Mouse (Mus musculus) layer of hippocampus, postnatal 14 days (tissue): ENCODE measurements at regions not wholly inside any gene's neighbourhood (a gene's known extent, or its start where the extent isn't known, plus 50 kb on each side); places are given as distances from the start of the nearest gene placed in this dataset.

Experiments
- DNase-seq, 2 experiments: peaks; one replicate each; pipeline ENCODE4 v3.0.0; 2021 to 2022; ENCODE audit warnings: low spot score in 2 of 2, mixed read lengths in 1 of 2

GRCm38 (mm10) chr7:129910826-129911225, 319.2 kb downstream of the Wdr11 start:
- DNase-seq = no peak

GRCm38 (mm10) chr7:129914871-129915270, 323.2 kb downstream of the Wdr11 start:
- no peak for DNase-seq

- peak; percentile 22 to 67 for DNase-seq
These were observed 326.9 kb downstream of the Wdr11 start for GRCm38 (mm10) chr7:129918240-129919200.

GRCm38 (mm10) chr7:129922291-129922690, 330.6 kb downstream of the Wdr11 start:
- DNase-seq = no peak

GRCm38 (mm10) chr7:129936731-129937130, 345.1 kb downstream of the Wdr11 start:
- DNase-seq = no peak

GRCm38 (mm10) chr7:129937715-129938114, 346.1 kb downstream of the Wdr11 start:
- DNase-seq = no peak

GRCm38 (mm10) chr7:129938141-129938540, 346.5 kb downstream of the Wdr11 start:
- DNase-seq = no peak

GRCm38 (mm10) chr7:129939266-129939665, 347.6 kb downstream of the Wdr11 start:
- no peak for DNase-seq

- DNase-seq = no peak
These were observed 349.8 kb downstream of the Wdr11 start for GRCm38 (mm10) chr7:129941311-129942029.

GRCm38 (mm10) chr7:129948613-129949110, 357.0 kb downstream of the Wdr11 start:
- DNase-seq = no peak

GRCm38 (mm10) chr7:129950456-129950855, 358.8 kb downstream of the Wdr11 start:
- no peak for DNase-seq

GRCm38 (mm10) chr7:129958379-129958778, 366.7 kb downstream of the Wdr11 start:
- no peak for DNase-seq

- peak in 1 of 2 experiments; percentile 13 for DNase-seq
These were observed 370.9 kb downstream of the Wdr11 start for GRCm38 (mm10) chr7:129962575-129962974.

- DNase-seq = no peak
These were observed 372.5 kb downstream of the Wdr11 start for GRCm38 (mm10) chr7:129964192-129964591.

- DNase-seq = no peak
These were observed 373.8 kb downstream of the Wdr11 start for GRCm38 (mm10) chr7:129965281-129966051.

GRCm38 (mm10) chr7:129966771-129967170, 375.1 kb downstream of the Wdr11 start:
- peak; percentile 52 to 85 for DNase-seq

- no peak for DNase-seq
These were observed 378.5 kb downstream of the Wdr11 start for GRCm38 (mm10) chr7:129970201-129970600.

GRCm38 (mm10) chr7:129974206-129974605, 382.5 kb downstream of the Wdr11 start:
- no peak for DNase-seq

GRCm38 (mm10) chr7:129974837-129975236, 383.2 kb downstream of the Wdr11 start:
- no peak for DNase-seq

GRCm38 (mm10) chr7:129975781-129976514, 384.3 kb downstream of the Wdr11 start:
- no peak for DNase-seq
